Mouse (Mus musculus): ENCODE measurements at regions not wholly inside any gene's neighbourhood (a gene's known extent, or its start where the extent isn't known, plus 50 kb on each side); places are given as distances from the start of the nearest gene placed in this dataset.

DNA sequence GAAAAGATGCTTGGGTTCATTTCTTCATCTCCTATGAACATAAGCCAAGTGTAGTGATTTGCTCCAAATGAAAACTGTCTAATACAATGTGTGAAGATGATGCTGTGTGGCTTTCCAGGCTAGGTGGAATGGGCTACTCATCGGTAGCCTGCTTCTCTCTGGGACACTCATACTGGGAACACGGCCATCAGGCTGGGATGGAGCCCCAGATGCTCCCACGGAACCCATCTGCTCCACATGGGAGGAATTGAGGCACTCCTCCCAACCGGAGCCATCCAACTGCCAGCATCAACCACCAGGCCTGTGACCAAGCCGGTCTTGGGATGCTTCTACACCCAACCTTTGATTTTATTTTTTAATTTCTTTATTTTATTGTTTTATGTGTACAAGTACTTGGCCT, 115.9 kb downstream of the Mycn start:
- no peak for TF ChIP-seq GATA1 (IDR thresholded peaks at IDR 0.05; ENCODE audit: low read length)
- TF ChIP-seq TAL1 (IDR thresholded peaks at IDR 0.05; ENCODE audit: low read length) = no peak
- Histone ChIP-seq H3K9me3 (ENCODE audit: control insufficient read depth, low read length) (no peaks in the 10 kb centered on the region), H3K27me3 (ENCODE audit: control insufficient read depth) (no peaks in the 10 kb centered on the region), H3K36me3 (ENCODE audit: control insufficient read depth) (no peaks in the 10 kb centered on the region), H3K4me1 (ENCODE audit: control insufficient read depth) (no peaks in the 10 kb centered on the region), H3K4me3 (replicated peaks) (no peak overlapping the region)

DNA sequence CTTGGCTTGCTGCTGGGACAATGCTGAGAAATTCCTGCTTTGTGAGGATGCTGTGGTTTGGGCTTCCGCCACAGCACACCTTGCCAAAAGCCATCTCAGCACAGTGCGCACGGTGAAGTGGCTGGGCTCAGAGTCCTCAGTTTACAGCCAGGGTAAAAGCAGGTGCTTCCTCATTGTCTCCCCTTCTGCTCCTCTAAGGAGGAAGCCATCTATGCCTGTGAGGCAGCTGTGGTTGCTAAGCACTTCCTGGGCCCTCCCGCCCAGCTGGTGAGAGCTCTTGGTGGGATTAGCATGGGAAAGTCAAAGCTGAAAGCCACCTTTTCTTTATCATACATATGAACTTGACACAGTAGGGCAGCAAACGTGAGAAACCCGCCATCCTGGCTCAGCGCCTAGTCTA, 120.2 kb downstream of the Mycn start:
- Histone ChIP-seq H3K36me3 (ENCODE audit: control insufficient read depth) (no peaks in the 10 kb centered on the region), H3K27me3 (ENCODE audit: control insufficient read depth) (no peaks in the 10 kb centered on the region), H3K9me3 (ENCODE audit: control insufficient read depth, low read length) (no peaks in the 10 kb centered on the region), H3K4me3 (replicated peaks) (no peak overlapping the region), H3K4me1 (ENCODE audit: control insufficient read depth) (no peaks in the 10 kb centered on the region)
- TF ChIP-seq GATA1 (IDR thresholded peaks at IDR 0.05; ENCODE audit: low read length) (no peak), TAL1 (IDR thresholded peaks at IDR 0.05; ENCODE audit: low read length) (no peak)

DNA sequence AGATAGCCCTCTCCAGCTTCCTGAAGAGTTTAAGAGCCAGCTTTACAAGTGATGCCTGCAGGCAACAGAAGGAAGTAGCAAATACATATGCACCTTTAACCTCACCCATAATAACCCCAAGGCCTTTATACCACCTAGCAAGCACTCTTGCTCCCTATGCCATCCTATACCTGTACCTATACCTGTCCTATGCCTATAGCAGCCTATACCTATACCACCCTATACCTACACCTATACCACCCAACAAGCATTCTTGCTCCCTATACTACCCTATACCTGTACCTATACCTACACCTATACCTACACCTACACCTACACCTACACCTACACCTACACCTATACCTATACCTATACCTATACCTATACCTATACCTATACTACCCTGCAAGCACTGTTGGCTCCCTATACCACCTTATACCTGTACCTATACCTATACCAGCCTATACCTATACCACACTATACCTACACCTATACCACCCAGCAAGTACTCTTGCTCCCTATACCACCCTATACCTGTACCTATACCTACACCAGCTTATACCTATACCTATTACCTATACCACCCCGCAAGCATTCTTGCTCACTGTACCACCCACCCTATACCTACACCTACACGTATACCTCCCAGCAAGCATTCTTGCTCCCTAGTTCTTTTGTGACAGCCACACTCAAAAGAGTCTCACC, 120.9 kb downstream of the Mycn start:
- H3K36me3 ChIP-seq (ENCODE audit: control insufficient read depth) = no peaks in the 10 kb centered on the region
- no peaks in the 10 kb centered on the region for H3K27me3 ChIP-seq (ENCODE audit: control insufficient read depth)
- no peaks in the 10 kb centered on the region for H3K4me1 ChIP-seq (ENCODE audit: control insufficient read depth)
- H3K9me3 ChIP-seq (ENCODE audit: control insufficient read depth, low read length) = no peaks in the 10 kb centered on the region
- no peak overlapping the region for H3K4me3 ChIP-seq (replicated peaks)
- TF ChIP-seq TAL1 (IDR thresholded peaks at IDR 0.05; ENCODE audit: low read length) (no peak), GATA1 (IDR thresholded peaks at IDR 0.05; ENCODE audit: low read length) (no peak)

DNA sequence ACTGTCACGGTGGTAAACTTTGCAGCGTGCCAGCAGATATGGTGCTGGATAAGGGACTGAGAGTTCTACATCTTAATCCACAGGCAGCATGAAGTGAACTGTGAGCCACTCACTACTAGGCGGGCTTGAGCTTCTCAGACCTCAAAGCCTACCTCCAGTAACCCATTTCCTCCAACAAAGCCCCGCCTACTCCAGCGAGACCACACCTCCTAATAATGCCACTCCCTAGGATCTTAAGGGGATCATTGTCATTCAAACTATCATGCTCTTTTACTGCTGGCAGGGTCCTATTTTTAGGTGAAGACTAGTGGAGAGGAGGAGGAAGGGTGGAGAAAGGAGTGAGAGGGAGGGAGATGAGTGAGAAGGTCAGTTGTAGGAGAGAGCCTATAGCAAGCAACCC, 122.0 kb downstream of the Mycn start:
- H3K4me1 ChIP-seq (ENCODE audit: control insufficient read depth) = no peaks in the 10 kb centered on the region
- H3K27me3 ChIP-seq (ENCODE audit: control insufficient read depth) = no peaks in the 10 kb centered on the region
- H3K9me3 ChIP-seq (ENCODE audit: control insufficient read depth, low read length) = no peaks in the 10 kb centered on the region
- H3K36me3 ChIP-seq (ENCODE audit: control insufficient read depth) = no peaks in the 10 kb centered on the region
- H3K4me3 ChIP-seq (replicated peaks) = no peak overlapping the region
- no peak for TF ChIP-seq TAL1 (IDR thresholded peaks at IDR 0.05; ENCODE audit: low read length)
- no peak for TF ChIP-seq GATA1 (IDR thresholded peaks at IDR 0.05; ENCODE audit: low read length)

DNA sequence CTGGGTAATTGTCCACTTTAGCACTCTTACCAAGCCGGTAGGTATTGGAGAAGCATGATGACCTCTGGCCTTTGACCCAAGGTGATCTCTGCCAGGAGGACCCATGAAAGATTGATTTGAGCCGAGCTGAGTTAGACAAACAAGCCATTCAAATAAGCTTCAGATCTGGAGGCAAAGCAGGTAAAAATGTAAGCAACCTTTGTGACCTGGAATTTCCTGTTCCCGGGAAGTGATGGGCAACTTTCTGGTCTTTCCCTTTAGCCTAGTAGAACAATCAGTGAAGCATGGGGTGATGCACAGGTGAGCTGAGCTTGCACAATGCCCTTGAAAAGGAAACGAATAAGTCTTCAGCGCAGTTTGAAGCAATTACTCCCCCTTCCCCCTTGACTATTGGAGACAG, 127.0 kb downstream of the Mycn start:
- Histone ChIP-seq H3K4me3 (replicated peaks) (no peak overlapping the region), H3K36me3 (ENCODE audit: control insufficient read depth) (no peaks in the 10 kb centered on the region), H3K4me1 (ENCODE audit: control insufficient read depth) (no peaks in the 10 kb centered on the region), H3K9me3 (ENCODE audit: control insufficient read depth, low read length) (no peaks in the 10 kb centered on the region), H3K27me3 (ENCODE audit: control insufficient read depth) (no peaks in the 10 kb centered on the region)
- no peak for TF ChIP-seq GATA1 (IDR thresholded peaks at IDR 0.05; ENCODE audit: low read length)
- no peak for TF ChIP-seq TAL1 (IDR thresholded peaks at IDR 0.05; ENCODE audit: low read length)

DNA sequence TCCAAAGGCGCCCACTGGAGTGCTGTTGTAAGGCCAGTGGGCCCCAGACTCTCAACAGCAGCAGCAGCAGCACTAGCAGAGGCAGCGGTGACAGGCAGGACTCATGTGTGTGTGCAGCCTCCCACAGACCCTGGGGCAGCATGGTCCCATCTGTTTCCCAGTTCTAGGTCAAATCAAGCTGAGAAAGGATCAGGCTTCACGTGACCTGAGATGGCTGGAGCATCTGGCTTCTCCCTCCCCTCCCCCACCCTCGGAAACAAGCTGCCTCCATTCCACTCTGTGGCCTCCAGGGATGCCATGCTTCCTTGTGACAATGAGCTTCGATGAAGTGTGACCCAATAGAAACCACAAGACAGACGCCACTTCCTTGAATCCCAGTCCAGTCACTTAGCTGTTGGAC, 128.8 kb downstream of the Mycn start:
- H3K9me3 ChIP-seq (ENCODE audit: control insufficient read depth, low read length) = no peaks in the 10 kb centered on the region
- no peak overlapping the region for H3K4me3 ChIP-seq (replicated peaks)
- no peaks in the 10 kb centered on the region for H3K27me3 ChIP-seq (ENCODE audit: control insufficient read depth)
- TF ChIP-seq GATA1 (IDR thresholded peaks at IDR 0.05; ENCODE audit: low read length) (no peak), TAL1 (IDR thresholded peaks at IDR 0.05; ENCODE audit: low read length) (no peak)
- H3K36me3 ChIP-seq (ENCODE audit: control insufficient read depth) = no peaks in the 10 kb centered on the region
- no peaks in the 10 kb centered on the region for H3K4me1 ChIP-seq (ENCODE audit: control insufficient read depth)

DNA sequence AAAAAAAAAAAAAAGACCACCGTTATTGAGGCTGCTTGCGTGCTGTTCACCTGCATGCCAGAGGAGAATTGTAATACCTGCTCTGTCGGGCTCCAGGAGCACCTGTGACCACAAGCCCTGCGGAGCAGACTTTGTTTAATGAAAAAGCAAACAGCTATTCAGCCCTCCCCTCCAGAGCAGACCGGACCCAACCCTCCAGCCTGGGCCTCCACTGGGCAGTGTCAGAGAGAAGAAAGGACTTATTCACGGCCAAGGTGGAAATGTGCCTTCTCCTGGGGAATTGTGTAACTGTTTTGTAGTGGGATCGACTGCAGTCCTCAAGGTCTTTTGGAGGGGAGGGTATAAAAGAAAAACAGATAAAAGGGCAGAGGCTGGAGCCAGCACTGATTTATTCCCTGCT, 130.8 kb downstream of the Mycn start:
- Histone ChIP-seq H3K4me3 (replicated peaks) (no peak overlapping the region), H3K4me1 (ENCODE audit: control insufficient read depth) (no peaks in the 10 kb centered on the region), H3K27me3 (ENCODE audit: control insufficient read depth) (no peaks in the 10 kb centered on the region), H3K36me3 (ENCODE audit: control insufficient read depth) (no peaks in the 10 kb centered on the region), H3K9me3 (ENCODE audit: control insufficient read depth, low read length) (no peaks in the 10 kb centered on the region)
- no peak for TF ChIP-seq TAL1 (IDR thresholded peaks at IDR 0.05; ENCODE audit: low read length)
- TF ChIP-seq GATA1 (IDR thresholded peaks at IDR 0.05; ENCODE audit: low read length) = no peak

DNA sequence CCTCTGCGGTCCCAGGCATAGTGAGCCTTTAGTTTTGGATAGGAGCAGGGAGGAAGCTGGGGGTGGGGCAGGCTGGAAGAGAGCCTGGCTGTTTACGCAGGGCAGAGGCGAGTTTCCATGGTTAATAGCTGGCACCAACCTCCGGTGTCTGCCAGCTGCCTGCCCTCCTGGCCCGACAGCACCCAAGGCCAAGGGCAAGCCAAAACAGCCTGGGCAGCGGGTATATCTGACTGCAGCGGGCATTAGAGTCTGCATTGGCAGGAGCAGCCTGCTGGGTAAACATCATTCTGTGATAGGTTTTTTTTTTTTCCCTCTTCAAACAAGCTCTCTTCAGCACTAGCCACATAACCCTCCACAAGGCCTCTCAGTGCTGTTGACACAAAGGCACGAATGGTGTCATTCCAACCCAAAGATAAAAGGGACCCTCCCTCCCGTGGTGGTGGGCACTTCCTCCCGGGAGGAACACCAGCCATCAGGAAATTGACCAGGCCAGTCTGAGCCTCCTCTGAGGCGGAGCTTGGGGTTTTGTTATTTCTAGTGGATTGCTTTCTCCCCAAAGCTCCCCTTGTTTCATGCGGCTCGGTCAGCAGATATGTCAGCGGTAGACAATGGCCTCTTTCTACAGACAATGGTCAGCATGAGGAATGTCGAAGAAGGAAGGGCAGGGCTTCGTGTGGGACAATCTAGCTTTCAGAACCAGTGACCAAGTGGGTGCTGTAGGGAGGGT, 131.4 kb downstream of the Mycn start:
- H3K27me3 ChIP-seq (ENCODE audit: control insufficient read depth) = no peaks in the 10 kb centered on the region
- no peaks in the 10 kb centered on the region for H3K4me1 ChIP-seq (ENCODE audit: control insufficient read depth)
- no peaks in the 10 kb centered on the region for H3K9me3 ChIP-seq (ENCODE audit: control insufficient read depth, low read length)
- H3K36me3 ChIP-seq (ENCODE audit: control insufficient read depth) = no peaks in the 10 kb centered on the region
- no peak overlapping the region for H3K4me3 ChIP-seq (replicated peaks)
- TF ChIP-seq GATA1 (IDR thresholded peaks at IDR 0.05; ENCODE audit: low read length) = no peak
- no peak for TF ChIP-seq TAL1 (IDR thresholded peaks at IDR 0.05; ENCODE audit: low read length)

DNA sequence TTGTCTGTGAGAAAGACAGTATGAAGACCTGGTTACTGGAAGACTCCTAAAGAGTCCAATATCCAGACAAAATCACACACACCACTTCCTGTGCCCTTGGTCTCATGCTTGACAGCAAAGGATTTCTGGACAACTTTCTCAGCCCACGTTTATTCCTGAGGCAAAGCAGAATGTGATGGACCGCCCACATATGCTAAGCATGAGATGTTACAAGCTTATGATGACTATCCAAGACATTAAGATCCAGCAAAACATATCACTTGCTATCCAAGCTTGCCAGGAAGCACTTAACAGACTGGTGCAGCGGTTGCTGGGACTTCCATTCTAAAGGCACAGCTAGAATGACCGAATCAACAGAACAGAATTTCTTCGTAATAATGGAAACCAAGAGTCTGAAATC, 133.6 kb downstream of the Mycn start:
- Histone ChIP-seq H3K9me3 (ENCODE audit: control insufficient read depth, low read length) (no peaks in the 10 kb centered on the region), H3K4me3 (replicated peaks) (no peak overlapping the region), H3K36me3 (ENCODE audit: control insufficient read depth) (no peaks in the 10 kb centered on the region), H3K4me1 (ENCODE audit: control insufficient read depth) (no peaks in the 10 kb centered on the region), H3K27me3 (ENCODE audit: control insufficient read depth) (no peaks in the 10 kb centered on the region)
- TF ChIP-seq GATA1 (IDR thresholded peaks at IDR 0.05; ENCODE audit: low read length) (no peak), TAL1 (IDR thresholded peaks at IDR 0.05; ENCODE audit: low read length) (no peak)
